Mouse (Mus musculus) E14TG2a.4 (cell line): ENCODE measurements around the gene Hmgcll1.

Source experiments
- CTCF ChIP-seq: conservative IDR thresholded peaks from 2 replicates; pipeline ENCODE4 v1.5.1; 2014; ENCODE audit warnings: low read length
- POU5F1 ChIP-seq: IDR thresholded peaks from 2 replicates; pipeline ENCODE4 v1.6.1; 2014; ENCODE audit warnings: low read length, borderline replicate concordance

DNA sequence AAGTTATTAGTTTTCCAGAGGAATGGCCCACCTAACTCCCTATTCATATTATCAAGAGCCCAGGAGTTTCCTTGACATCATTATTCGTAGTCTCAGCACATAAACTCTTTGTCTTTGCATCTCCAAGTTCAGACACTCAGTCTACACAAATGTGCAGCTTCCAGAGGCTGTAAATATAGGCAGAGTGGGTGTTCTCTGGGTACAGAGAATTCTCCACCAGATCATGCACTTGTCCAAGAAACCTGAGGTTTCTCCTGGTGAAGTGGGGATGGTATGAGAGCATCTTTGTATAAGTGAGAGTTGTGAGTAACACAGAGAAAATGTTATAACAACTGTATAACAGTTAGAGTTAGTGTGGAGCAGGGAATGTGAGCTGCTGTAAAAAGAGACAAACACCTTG lies 114.7 kb downstream of the Hmgcll1 start:
- TF ChIP-seq CTCF (no peak), POU5F1 (no peak)
